Mouse (Mus musculus) inflammation-experienced regulatory T-cells, adult 6 months (primary cell): Measurements from ENCODE around the gene Zp3r. TPM values are rescaled to one million over a fixed set of nuclear protein-coding genes. Genes with fewer than 3 reads are reported as not detected.
"Not testable (repeated sequence)": the region's sequence is repeated elsewhere in the genome, so short reads cannot be mapped to it uniquely, and the experiment has no call there.

Experiments
- ATAC-seq: one replicate; pipeline ENCODE4 v1.8.0; 2017
- polyA plus RNA-seq, 3 experiments: library from polyadenylated mRNA; unstranded; fragments of 100-300 nt; shearing (Covaris generic); gene quantifications; one replicate each; pipeline ENCODE4 v1.2.1; 2017

The Zp3r gene
- polyA plus RNA-seq: not detected

DNA sequence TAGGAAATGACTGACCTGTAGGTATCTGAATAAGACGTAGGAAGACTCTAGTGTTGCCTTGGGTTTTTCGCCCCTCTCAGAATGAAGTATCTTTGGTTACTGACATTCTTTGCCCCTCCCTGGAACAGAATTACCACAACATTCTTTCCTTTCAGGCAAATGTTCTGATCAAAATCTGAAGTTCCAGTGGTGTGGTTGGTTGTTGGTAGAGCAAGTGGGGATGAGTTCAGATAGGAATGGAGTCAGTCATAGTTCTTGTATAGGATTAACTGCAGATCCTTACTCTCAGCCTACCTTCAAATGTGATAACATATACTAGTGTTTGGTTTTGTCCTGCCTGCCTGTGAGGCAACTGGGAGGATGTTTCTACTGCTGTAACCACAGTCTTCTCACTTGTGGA, at the start of gene Zp3r:
Gene Zp3r (minus strand): TSS at position 101 of the 400 bp plus-strand sequence.
- ATAC-seq: no peak

GRCm38 (mm10) chr1:130678551-130678950, 49.1 kb upstream of the Zp3r start:
- ATAC-seq: no peak

GRCm38 (mm10) chr1:130663576-130663975, 34.2 kb upstream of the Zp3r start:
- ATAC-seq: not testable (repeated sequence)

- no peak for ATAC-seq
Observed at GRCm38 (mm10) chr1:130661454-130661853, 32.0 kb upstream of the Zp3r start, which contains the start of gene C4bp. Gene C4bp (minus strand): TSS chr1:130661632.

DNA sequence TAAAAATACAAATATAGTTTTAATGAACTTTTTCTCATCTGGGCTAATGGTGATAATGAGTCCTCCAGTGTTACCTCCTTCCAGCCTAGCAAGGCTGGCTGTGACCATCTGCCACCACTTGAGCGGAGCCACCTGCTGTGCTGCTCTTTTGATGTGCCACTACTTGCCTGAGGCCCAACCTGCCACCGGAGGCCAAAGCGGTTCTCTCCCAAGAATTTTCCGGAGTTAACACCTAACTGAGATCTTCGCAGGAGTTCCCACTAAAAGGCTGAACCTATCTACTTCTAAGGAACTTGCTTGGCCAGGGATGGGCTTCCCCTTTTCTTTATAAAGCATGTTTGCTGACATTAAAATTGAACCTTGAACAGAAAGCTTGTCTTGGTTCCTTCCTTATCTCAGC, 30.2 kb upstream of the Zp3r start:
- not testable (repeated sequence) for ATAC-seq

GRCm38 (mm10) chr1:130644103-130644502, 14.7 kb upstream of the Zp3r start:
- ATAC-seq: no peak

DNA sequence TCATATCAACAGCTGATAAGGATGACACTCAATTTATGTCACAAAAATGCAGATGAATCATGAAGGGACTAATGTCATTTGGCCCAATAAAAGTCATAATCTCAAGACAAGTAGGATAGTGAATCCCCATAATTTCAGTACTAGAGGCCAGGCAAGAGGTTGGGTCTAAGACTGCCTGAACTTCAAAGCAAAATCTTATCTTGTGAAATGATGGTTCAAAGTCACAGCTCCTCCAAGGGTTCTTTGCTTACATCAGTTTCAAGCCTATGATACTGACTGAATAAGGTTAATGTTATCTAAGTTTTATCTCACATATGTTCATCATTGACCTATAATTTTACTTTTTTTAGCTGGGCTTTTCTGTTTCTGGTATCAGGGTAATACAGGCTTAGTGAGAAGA, 11.5 kb upstream of the Zp3r start:
- no peak for ATAC-seq

GRCm38 (mm10) chr1:130633761-130634410, 4.5 kb upstream of the Zp3r start:
- peak; percentile 80 for ATAC-seq

DNA sequence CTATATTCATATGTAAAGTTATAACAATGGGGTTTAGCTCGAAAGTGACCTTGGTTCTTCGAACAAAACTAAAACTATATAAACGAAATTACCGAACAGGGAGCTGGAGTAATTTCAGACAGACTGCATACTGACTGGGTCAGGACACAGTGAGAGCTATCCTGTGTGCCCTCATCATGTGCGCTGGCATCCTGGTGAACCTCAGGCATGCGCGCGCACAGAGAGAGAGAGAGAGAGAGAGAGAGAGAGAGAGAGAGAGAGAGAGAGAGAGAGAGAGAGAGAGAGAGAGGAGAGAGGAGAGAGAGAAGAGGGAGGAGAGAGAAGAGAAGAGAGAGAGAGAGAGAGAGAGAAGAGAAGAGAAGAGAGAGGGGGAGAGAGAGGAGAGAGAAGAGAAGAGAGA, 3.9 kb upstream of the Zp3r start:
- ATAC-seq: no peak

GRCm38 (mm10) chr1:130596291-130596690, 33.1 kb downstream of the Zp3r start:
- ATAC-seq: no peak

DNA sequence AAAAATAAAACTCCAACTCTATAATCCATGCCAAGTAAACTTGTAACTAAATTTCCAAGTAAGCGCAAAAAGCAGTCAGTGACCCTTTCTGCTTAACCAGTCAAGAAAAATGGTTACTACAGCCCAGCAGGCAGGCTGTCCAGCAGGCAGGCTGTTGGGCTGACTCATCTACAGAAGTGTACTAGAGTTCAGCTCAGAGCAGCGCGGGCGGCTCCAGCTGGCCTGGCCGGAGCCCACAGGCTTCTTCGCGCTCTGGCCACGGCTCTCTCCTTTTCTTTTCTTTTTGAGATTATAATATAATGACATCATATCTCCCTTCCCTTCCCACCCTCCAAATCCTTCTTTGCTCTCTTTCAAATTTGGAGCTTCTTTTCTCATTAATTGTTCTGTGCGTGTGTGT, 40.8 kb downstream of the Zp3r start:
- ATAC-seq: no peak

DNA sequence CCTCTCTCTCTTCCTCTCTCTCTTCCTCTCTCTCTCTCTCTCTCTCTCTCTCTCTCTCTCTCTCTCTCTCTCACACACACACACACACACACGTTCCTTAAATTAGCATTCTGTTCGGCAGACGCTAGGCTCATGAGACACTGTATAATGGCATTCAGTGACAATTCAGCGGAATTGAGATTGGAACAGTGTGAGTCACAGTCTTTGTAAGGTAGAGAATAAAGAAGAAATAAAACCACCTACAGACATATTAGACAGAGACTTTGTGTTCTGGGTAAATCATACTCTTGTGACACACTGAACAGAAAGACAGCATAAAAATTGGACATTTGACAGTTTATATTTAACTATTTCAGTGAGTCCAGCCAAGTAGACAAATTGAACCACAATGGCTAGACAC, 53.0 kb downstream of the Zp3r start:
- ATAC-seq: no peak

DNA sequence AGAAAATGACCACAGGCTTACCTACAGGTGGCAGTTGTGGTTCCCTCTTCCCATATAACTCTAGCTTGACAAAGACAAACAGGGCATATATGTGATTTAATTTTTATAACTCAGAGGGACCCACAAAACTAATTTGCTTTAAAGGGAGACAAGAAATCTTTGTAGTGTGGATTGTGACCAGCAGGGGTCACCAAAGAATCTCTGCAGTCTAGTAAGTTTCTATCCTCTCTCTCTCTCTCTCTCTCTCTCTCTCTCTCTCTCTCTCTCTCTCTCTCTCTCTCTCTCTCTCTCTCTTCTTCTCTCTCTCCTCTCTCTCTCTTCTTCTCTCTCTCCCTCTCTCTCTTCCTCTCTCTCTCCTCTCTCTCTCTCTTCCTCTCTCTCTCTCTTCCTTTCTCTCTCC, 53.5 kb downstream of the Zp3r start:
- ATAC-seq: no peak

GRCm38 (mm10) chr1:130551407-130552249, 77.8 kb downstream of the Zp3r start:
- no peak for ATAC-seq

GRCm38 (mm10) chr1:130550242-130551167, 78.9 kb downstream of the Zp3r start:
- peak; percentile 63 for ATAC-seq

DNA sequence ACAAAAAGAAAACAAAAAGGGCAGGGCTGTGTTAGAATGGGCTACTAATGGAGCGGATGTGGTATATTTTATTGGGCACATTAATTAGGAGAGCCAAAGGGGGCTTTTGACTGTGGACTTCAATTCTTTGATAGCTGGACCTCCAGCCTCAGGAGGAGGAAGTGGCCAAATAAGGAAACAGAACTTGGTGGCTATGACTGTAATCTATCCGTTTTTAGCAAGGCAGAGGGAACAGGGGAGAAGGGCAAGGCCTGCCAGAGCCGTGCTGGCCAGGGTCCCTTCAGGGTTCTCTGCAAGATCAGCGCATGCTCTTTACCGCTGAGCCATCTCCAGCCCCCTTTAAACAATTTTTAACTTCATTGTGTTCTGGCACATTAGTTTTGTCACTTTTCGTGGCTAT, 79.7 kb downstream of the Zp3r start:
- no peak for ATAC-seq

DNA sequence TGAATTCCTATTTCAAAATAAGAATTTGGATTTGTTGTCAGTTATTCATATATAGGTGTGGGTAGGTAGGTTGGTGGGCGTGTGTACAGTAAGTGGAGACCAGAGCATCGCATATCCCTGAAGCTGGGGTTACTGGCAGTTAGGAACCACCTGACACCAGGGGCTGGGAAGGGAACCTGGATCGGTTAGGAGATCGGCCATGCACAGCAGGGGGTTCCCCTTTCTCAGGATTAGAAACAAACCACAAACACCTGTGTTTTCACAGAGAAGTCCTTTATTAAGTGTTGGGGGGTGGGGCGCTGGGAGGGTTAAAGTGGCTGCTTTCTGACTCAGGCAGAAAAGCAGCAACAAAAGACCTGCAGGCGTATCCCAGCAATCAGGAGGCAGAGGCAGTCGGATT, 80.3 kb downstream of the Zp3r start:
- no peak for ATAC-seq

DNA sequence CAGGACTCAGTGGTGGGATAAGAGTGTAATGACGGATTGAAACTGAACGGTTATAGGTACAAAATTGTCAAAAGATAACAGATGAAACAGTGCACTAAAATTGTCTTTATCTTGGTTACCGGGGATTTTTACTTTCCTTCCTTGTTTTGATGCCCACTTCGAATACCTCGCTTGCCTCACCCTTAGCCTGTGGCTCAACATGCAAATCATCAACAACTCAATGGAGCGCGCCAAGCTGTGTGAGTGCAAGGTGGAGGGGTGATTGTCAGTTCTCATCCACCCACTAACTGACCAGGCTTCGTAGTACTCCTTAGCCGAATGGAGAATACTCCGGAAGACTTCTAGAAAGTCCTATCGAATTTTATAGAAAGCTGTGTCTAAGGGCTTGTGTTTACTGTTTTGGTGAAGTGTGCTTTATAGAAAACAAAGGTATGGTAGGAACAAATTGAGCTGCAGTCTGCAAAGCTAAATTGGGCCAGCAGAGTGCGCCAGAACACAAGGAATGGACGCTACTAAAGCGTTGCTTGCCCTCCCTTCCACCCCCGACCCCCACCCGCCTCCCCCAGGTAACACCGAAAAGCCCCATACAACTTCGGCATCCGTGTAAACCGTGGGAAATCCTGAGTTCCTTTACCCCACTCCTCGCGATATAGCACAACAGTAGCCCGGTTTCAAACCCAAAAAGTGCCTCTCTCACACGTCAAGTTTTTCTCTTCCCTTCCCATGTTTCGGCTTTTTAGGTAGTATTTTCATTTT, 81.6 kb downstream of the Zp3r start:
- ATAC-seq: peak; percentile 47
